Mouse (Mus musculus): ENCODE data around the gene Sox2.

The Sox2 gene

DNA sequence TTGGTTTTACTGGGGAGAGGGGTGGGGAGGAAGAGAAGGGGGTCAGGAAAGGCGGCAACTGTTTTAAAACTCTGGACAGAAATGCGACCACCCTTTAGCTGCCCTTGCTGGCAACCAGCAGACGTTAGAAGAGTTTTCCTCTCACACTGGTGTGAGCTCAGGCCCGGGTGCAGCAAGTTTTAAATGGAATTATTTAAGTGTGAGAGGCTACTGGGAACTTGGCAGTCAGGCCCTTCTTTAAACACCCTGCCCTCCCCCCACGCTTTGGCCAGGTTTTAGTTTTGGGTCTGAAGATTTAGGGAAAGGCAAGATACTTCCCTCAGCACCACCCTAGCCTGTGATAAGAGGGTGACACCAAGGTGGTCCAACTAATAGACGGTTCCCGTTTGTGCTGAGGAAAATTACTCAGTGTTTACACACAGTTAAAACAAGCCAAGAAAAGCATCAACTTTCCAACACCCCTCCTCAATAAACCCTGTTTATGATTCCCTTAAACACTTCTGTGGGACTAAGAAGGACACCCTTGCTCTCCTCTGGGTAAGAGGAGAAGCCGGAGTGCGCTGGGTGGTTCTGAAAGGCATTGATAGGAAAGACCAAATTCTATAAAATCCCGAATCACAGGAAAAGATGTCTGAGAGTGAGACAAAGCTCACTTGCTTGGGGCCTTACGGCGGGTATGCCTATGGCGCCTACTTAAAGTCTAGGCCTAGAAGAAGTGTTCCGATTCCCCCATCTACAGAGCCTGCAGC lies 10.5 kb downstream of the Sox2 start:
- no peak for DNase-seq (ENCODE audit: low spot score)

DNA sequence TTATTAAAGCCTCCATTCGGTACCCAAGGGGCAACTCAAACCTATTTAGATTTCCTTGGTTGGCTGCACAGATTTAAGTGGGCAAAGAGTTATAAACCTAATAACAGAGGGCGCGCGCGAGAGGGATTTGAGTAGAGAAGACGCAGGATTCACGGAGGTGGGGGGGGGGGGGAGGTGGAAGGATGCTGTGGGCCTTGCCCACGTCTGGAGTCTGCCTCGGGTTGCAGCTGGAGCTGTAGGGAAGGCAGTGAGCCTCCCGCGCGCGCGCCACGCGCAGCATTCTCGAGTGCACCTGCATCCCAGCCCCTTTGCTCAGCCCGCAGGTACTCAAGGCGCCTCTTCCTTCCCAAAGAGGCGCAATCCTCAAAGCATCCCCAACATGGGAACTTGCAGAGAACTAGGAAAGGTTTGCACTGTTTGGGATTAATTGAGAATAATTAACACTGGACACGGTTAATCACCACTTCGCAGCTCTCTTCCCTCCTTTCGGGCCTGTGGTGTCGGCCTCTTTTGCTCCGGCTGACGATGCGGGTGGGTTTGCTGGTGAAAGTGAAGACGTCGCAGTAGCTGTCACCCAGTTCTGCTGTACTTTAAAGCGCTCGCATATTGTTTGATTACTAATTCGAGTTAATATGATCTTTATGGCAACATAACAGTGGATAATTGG lies 11.3 kb downstream of the Sox2 start:
- no peak for DNase-seq (ENCODE audit: low spot score)

DNA sequence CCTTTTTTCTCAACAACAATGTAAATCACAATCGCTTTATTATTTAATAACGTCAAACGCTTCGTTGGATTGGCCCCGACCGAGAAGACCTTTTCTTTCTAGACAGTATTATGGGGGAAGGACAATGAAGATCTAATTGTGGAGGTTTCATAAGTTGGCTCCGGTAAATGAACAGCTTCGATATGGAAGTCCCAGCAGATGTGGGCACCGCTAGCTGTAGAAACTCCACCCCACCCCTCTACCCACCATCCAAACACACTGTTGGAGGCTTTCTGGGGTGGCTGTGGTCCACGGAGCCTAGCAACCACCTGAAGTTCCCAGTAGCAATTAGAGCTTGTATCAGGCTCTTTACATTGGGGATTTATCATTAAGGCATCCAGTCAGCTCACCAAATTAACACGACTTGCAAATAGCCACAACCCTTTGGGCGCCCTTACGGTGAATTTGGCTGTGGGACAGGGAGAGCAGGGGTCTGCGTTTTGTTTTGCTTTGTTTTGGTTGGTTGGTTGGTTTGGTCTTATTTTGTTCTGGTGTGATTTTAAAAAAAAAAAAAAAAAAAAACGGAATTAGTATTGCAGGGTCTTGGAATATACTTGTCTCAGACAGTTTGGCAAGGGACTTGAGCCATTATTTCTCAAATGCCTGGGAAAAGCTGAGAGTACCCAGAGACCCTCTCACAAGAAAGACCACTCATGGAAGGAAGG lies 12.0 kb downstream of the Sox2 start:
- no peak for DNase-seq (ENCODE audit: low spot score)

DNA sequence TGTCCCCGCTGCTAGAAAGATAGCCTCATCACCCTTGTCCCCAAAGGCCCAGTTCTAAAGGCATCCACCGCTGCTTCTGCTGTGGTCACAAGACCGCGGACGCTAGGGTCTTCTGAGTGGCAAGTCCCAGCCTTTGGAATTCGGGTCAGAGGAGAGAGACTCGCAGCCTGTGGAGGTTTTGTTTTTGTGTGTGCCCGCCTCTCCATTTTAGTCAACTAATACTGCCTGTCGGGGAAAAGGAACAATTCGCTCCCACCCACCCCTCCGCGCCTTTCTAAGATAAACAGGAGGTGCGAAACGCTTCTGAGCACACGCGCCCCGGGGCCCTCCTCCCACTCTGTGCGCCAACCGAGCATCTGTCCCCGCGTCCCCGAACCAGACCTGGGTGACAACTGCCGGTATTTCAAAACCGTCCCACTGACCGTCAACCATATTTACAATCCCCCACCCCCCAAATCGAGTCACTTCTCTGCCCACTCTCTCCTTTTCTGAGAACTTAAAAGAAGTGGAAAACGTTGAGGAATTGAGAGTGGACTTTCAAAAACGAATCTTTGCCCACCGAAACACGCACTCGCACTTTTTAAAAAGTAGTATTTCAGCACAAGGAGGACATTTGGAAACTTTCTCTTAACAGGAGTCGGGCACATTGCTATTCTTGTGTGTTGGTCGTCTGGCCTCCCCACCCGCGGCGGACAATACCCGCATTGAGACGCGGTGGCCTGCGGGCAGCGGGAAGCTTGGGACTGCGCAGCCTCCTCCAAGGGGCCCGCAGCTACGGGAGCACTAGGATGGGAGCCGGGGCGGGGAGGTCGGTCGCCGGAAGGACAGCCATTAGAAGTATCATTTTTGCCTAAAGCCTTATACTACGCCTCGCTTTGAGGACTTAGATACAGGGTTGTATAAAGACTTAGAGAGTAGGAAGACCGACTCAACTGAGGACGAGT lies 12.8 kb downstream of the Sox2 start:
- DNase-seq (ENCODE audit: low spot score), result no peak

DNA sequence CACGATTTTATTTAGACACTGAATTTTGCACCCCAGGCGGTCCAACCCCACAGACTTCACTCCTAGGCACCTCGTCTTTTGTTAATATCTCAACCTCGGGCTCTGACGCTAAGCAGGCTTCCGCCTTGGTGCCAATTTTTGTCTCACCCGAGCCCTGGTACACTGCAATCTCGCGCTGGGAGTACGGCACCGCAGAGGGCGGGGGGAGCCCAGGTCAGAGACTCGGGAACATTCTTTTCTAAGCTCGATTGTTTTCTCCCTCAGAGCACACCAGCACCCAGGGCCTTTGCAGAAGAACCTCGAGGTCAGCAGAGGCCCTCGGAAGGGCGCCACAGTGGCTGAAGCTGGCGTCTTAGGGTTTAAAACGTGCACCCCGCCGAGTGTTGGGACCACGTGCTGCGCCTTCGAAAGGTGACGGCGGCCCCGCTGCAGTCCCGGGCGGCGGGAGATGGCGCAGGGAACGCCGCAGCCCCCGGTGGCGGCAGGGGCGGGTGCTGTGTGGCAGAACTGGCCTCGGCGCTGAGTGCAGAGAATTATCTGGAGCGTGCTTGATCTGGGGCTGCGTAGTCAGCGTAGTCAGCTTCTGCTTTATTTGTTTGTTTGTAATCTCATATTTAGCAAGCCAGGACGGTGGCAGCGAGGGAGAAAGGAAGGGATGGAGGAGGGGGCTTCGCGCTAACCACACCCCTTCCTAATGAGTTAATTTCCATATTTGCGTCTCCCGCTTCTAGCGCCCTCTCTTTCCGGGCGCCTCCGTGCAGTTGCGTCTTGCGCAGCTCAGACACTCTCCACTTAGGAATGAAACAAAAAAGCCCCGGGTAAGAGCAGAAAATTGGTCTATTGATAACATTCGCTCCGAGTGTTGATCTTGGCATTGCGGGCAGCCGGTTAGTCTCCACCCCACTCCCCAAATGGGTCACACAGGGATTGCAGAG lies 13.8 kb downstream of the Sox2 start:
- DNase-seq (ENCODE audit: low spot score), result no peak

DNA sequence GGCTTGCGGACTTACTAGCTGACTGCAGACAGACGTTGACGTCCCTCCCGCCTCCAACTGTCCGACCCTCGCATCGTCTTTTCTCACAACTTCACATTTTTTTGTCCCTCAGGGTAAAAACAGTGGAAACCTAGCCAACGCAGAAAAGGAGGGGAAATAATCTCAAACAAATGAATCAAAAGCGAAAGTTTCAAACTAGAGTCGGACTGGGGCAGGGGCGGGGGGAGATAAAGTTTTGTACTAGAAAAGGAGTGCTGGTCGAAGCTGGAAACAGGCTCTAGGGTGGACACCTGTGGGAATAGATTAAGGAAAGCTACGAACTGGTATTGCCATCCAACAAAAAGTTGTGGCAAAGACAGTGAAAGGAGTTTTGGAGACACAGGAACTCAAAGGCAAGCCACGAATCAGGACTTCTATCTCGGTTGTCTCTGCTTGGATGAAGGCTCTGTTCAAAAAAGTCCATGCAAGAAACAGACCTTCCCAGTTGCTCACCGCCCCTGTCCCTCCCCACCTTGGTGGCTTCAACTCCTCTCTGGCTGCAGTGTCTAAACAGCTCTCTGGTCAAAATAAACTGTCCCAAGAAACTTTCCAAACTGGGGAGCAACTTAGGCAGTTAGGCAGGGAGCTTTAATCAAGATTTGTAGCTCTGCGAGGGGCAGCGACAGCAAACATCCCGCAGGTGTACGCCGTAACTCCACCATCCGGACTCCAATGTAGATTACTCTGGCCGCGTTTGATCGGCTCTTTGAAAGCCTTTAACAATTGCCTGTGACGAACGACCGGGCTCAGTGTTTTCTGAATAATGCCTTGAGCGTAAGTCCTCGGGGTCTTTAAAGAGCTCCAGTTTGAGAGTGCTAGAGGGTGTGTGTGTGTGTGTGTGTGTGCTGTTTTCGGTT lies 14.7 kb downstream of the Sox2 start:
- no peak for DNase-seq (ENCODE audit: low spot score)

DNA sequence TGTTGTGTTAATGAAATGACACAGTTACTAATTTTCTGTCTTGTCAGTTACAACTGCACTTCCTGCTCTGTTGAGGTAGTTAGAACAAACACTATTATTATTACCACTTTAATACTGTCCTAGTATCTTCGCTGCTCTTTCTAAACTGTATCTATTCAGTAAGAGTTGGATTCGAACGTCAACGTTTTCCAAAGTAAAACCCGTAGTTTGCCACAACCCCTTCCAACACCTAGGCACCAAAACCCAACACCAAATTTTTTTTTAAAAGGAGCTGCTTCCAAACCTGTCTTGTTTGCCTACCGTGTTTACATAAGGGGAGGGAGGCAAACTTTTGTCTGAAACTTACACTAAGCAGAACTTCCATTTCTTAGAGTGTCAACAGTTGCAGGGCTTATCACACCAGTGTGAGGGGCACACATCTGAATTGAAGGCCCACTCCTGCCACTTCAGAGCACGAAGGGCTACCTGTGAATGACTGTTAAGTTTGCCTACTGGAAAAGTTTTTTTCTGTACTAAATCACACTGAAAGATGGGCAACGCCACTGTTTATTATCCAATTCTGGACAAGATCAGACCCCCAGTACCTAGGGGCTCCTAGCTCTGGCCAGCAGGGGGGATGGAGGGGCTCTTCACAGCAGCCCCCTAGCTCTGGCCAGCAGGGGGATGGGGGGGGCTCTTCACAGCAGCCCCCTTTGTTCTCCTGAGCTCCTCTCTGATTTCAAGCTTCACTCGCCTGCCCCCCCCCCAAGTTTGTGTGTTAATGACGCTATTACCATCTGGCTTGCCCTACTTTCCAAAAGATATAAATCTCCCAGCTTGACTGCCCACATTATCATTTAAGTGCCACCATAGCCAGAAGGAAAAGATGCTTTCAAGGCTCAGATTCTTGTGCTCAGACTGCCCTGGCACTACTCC lies 15.8 kb downstream of the Sox2 start:
- DNase-seq (ENCODE audit: low spot score), result no peak

DNA sequence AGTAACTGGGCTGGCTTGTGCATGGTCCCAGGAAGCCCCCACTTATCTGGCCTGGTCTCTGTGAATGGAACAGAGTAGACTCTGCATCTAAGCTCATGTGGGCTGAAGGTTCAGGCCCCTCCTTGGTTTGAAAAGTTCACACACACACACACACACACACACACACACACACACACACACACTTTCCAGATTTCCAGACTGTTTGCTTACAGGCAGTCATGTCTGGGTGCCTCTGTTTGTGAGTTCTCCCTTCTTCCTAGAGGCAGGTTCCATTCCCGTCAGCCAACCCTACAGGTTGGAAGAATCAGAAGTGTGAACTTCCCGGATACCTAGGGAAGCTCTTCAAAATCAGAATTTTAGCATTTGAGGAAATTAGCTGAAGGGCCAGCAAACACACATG lies 17.0 kb downstream of the Sox2 start:
- no peak for DNase-seq (ENCODE audit: low spot score)

DNA sequence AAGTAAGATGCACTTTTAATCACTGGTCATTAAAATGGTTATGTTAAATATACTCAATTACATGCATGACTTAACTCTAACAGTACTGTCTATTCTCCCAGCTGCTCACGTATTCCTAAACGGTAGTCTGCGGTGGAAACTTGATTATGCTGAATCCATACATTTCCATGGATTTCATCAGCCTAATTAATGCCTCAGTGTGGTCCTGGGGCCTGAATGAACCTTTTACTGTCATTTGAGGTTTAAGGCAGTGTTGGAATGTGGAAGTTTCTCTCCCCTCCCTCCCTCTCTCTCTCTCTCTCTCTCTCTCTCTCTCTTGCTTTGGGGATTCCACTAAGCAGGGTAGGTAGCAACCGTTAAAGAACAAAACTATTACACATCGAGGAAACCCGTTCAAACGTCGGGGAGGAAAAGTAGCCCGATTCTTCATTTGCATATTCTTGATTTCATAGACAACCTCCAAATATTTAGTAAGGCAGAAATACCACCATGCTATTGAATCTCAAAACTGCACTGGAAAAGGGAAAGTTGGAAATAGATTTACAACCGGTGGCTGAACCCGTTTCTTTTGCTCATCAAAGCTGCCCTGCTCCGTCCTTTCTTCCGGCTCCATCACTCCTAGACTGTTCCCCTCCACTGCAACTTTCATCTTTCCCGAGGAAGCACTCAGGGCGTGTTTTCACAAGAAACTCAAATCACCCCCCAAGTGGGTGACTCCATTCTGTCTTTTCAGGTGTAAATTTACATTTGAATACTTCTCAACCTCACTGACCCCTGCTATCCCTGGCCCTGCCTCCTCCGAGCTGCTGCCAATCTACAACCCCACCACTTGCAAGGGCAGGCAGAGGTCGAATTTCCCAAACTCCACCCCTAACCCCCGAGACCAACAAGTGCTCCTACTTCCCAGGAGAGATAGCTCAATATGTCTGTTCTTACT lies 17.9 kb downstream of the Sox2 start:
- DNase-seq (ENCODE audit: low spot score), result no peak

DNA sequence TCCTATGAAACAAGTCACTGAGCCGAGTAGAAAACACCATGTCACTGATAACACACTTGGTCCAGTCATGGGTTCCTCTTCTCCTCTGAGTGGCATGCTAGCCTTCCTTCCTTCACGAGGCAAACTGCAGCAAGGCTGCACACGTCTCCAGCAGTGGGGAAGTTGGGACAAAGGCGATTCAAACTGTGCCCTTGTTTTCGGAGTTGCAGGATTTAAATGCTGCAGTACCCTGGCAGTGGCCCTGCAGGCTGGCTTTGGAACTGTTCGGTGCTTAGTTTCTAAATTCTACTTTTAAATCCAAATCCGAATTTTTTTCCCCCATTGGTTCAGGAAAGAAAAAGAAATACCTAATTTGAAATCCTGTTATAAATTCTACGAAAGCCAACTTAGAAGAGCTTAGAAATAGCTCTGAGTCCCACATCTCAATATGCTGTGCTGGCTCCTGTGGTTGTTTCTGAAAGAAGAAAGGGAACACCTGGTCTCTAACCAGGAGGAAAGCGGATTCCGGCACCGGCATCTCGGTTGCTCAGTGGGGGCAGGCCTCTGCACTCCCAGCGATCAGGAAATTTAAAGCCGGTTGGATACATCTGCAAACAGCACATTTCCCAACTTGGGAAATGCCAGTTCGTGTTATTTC lies 20.9 kb downstream of the Sox2 start:
- no peak for DNase-seq (ENCODE audit: low spot score)

DNA sequence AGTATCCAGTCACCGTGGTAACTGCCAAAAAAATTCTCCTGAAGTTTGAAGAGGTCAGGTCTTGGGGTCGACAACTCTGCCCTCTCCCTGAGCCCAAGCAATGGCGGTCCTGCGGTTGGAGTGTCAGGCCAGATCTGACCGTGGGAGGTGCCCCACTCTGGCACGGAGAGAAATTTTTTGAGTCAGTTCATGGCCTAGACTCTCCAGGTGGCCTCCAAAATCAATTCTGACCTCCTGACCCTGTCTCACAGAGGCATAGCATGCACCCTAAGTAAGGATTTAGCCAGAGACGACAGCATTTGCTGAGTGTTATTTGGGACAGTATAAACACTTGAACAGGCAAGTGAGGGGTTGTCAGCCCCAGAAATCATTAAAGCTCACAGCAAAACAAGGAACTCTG lies 28.6 kb downstream of the Sox2 start:
- no peak for DNase-seq (ENCODE audit: low spot score)

DNA sequence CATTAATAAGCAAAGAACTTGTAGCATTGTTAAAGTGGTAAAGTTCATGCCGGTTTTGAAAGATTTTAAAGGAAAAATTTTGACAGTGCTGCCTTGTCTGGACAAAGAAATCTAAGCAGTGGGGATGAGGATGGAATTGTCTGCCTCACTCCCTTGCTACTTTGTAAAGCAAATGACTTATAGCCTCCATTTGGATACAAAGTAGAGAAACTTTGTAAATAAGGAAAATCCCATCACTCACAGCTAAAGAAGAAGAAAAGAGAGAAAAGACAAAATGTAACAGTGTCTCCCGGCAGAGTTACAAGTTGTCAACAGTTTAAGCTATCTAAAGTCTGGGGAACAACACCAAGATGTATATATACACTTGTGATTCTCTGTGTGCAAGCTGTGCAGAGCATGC lies 29.2 kb downstream of the Sox2 start:
- DNase-seq (ENCODE audit: low spot score), result no peak

DNA sequence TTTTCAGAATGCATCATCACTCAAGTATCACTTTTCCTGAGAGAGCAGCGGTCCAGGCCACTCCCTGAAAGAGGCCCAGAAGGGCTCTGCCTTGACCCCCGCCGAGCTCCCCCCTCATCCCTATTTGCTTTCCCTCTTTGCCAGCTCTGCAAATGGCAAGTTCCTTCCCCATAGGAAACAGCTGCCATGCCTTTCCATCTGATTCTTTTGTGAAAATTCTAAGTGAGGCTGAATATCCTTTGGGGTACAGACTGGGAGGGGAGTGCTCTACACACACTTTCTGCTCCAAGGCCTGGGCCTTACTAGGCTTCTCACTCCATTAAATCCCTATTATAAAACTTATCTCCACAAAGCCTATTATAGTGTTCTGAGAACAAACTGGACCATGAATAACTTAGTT lies 29.7 kb downstream of the Sox2 start:
- no peak for DNase-seq (ENCODE audit: low spot score)

DNA sequence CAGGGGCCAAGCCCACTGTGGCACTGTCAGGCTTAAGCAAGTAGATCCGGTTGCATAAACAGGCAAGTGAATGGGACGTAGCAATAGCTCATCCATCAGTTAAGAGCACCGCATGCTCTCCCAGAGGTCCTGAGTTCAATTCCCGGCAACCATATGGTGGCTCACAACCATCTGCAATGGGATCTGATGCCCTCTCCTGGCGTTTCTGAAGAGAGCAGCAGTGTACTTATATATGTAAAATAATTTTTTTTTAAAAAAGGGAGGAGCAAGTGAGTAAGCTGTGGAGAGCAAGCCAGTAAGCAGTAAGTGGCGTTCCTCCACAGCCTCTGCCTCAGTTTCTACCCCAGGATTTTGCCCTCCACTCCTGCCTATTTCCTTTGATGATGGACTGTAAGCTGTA lies 37.9 kb downstream of the Sox2 start:
- no peak for DNase-seq (ENCODE audit: low spot score)

DNA sequence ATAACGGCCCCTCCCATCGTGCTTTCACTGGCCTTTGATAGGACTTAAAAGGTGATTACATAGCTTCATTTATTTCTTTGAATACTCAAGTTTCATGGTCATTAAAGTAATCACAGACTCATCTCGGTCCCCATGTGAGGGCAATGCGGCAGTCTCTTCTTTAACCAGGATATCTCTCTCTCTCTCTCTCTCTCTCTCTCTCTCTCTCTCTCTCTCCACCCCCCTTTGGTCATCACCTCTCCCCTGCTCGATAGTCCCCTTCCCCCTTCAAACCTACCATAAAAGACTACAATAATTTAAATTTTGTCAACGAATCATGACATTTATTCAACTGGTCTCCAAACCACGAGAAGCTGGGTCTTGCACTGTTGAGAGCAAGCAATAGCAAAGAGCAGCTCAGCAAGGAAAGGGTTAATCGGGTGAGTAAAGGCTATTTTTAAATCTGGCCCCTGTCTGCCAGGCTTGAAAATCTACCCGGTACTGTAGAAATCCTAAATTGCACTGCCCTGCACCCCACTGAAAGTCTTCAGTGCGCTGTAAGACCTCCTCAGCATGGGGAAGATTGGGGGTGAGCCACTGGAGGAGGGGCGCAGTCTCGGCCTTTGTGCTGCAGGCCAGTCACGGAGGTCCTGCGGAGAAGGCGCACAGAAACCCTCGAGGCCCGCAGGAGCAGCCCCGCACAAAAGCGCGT lies 41.6 kb downstream of the Sox2 start:
- no peak for DNase-seq (ENCODE audit: low spot score)

DNA sequence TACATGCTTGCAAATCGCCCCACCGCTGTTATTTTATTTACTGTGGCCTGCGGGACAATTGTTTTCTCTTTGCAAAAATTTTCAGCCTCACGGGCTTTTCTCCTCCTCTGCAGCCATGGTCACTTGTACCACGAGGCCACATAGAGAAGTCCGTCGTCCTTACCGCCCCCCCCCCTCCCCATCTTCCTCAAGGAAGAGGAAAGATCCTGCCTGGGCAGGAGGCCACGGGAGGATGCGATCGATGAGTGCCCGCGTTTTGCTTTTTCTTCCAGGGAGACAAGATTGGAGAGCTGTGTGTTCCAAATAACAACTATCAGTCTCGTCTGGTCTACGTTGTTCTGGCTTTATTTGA lies 42.2 kb downstream of the Sox2 start:
- no peak for DNase-seq (ENCODE audit: low spot score)
